Mouse (Mus musculus): Measurements from ENCODE around the gene Rtn3.
A peak's percentile ranks its signal among the peaks of the same experiment; 100 is the strongest.
"Not testable (repeated sequence)": the region's sequence is repeated elsewhere in the genome, so short reads cannot be mapped to it uniquely, and the experiment has no call there.

Gene Rtn3

DNA sequence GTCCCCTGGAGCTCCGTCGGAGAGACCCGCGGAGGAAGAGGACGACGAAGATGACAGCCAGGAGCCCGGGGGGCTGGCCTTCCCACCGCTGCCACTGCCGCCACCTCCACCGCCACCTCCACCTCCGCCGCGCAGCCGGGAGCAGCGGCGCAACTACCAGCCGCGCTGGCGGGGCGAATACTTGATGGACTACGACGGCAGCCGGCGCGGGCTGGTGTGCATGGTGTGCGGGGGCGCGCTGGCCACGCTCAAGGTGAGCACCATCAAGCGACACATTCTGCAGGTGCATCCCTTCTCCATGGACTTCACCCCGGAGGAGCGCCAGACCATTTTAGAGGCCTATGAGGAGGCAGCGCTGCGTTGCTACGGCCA is 60.4 kb downstream of the Rtn3 start:
- no peak for DNase-seq (ENCODE audit: low spot score in 2 of 2)

DNA sequence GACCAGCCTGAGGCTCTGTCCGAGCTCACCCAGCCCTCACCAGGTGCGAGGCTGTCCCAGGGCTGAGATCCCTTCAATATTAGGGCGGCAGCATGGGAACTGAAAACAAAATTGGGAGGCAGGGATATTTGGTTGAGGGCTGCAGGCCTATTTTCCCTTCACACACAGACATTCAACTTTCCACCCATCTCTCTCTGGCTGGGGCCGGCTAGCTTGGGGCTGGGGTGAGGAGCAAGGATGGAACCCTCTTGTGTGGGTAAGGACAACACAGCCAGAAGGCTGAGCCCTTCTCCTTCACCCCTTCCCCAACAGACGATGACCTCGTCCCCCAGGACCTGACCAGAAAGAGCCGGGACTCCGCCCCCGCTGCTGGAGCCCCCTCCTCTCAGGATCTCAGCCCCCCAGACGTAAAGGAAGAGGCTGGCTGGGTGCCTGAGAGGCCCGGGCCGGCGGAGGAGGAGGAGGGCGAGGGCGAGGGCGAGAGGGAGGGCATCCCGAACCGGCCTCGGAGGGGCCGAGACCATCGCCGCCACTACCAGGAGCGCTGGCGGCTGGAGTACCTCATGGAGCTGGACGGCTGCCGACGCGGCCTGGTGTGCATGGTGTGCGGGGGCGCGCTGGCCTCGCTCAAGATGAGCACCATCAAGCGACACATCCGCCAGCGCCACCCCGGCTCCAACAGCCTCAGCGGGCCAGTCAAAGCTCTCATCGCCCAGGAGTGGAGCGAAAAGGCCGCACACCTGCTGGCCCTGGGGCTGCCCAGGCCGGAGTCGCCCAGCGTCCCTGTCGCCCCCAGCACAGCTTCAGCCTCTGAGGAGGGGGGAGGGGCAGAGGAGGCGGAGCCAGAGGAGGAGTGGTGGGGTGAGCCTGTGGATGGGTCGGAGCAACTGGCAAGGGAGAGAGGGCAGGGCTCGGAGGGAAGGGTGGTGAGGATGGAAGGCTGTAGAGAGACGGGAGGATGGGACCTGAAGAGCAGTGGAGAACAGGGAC is 61.2 kb downstream of the Rtn3 start:
- peak; percentile 47 to 59 for DNase-seq (ENCODE audit: low spot score in 2 of 2)

DNA sequence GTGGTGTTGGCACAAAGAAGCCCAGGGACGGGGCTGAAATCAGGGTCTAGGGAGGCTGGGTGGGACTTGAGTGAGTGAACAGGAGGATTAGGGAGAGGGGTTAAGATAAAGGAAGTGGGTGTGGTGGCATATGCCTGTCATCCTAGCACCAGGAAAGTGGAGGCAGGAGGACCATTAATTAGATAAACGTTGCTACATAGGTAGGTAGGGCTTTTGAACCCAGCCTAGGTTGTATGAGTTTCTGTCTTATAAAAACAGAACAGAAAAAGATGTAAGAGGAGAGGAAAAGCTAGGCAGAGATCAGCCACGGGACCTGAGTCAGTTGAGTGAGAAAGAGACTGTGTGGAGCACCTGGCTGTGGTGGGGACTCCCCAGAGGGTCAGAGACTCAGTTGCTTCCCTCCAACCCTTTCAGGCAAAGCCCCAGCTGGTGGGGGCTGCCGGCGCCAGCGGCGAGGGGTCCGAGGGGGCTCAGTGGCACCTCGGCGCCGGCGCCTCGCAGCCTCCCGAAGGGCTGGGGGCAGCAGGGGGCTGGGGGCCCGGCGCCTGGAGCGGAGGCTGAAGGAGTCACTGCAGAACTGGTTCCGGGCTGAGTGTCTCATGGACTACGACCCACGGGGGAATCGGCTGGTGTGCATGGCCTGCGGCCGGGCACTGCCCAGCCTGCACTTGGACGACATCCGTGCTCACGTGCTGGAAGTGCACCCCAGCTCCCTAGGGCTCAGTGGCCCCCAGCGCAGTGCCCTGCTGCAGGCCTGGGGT is 62.1 kb downstream of the Rtn3 start:
- no peak for DNase-seq (ENCODE audit: low spot score in 2 of 2)

DNA sequence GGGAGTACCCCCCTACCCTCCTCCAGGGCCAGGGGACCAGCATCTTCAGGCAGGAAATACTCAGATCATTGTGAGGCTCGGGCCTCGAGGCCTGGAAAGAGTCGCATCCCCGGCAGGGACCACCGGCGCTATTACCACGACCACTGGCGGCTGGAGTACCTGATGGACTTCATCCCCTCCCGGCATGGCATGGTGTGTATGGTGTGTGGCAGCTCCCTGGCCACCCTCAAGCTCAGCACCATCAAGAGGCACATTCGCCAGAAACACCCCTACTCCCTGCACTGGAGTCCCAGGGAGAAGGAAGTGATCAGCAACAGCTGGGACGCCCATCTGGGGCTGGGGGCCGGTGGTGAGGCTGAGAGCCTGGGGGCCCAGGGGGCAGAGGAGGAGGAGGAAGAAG is 63.0 kb downstream of the Rtn3 start:
- DNase-seq (ENCODE audit: low spot score in 2 of 2) = peak in 1 of 2 experiments; percentile 7

DNA sequence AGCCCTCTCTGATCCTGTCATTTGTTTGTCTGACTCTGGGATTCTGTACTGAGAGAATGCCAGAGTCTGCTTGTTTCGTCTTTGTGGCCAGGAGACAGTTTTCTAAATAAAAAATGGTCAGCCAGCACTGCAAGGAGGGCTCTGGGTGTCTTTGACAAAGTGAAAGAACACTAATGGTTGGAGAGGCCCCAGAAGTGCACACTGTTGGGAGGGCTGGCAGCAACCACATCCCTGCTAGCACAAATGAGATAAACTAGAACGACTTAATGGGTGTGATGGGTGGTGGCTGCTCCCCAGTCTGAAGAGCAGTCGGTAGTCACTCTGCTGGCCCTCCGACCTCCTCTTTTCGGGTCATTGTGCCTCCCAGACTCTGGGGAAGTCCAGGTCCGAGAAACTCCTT is 63.9 kb downstream of the Rtn3 start:
- peak in 1 of 2 experiments; percentile 10 for DNase-seq (ENCODE audit: low spot score in 2 of 2)

DNA sequence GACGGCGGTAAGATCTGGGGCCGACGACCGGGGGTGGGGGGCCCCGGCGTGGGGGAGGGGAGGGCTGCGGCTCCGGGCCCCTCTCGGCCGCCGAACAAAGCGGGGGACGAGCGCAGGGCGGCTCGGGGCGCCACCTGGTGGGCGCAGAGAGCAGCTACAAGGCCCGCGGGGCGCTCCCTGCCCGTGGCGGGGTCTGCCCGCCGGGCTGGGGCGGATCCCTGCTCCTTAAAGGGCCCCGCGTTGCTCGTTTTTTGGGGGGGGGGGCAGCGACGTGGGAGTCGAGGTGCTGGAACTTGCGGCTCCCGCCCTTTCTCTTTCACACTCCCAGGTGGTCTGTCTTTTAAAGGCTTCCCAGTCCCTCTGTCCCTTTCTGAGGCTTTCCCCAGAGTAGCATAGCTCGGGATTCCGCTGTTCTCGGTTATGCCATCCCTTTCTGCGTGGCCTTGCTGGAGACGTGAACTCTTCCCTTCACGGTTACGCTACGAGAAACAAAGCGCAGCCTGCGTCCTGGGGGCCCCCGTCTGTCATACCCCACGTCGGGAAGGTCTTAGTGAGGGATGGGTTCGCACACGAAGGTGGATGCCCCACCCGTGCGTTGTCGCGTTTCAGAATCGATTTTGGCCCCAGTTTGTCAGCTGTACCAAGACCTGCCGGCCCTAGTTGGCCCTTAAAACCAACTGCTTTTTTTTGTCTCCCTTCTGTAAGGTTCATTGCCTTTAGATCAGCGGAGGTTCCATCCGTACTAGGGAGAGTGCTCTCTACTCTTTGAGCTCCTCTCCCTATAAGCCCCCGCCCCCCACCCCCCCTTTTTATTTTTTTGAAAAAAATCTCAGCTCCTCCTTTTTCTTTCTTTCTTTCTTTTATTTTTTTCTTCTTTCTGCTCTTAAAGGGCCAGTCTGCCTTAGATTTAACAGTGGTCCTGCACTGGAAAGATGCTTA is 64.9 kb downstream of the Rtn3 start:
- peak; percentile 53 to 74 for DNase-seq (ENCODE audit: low spot score in 2 of 2)

DNA sequence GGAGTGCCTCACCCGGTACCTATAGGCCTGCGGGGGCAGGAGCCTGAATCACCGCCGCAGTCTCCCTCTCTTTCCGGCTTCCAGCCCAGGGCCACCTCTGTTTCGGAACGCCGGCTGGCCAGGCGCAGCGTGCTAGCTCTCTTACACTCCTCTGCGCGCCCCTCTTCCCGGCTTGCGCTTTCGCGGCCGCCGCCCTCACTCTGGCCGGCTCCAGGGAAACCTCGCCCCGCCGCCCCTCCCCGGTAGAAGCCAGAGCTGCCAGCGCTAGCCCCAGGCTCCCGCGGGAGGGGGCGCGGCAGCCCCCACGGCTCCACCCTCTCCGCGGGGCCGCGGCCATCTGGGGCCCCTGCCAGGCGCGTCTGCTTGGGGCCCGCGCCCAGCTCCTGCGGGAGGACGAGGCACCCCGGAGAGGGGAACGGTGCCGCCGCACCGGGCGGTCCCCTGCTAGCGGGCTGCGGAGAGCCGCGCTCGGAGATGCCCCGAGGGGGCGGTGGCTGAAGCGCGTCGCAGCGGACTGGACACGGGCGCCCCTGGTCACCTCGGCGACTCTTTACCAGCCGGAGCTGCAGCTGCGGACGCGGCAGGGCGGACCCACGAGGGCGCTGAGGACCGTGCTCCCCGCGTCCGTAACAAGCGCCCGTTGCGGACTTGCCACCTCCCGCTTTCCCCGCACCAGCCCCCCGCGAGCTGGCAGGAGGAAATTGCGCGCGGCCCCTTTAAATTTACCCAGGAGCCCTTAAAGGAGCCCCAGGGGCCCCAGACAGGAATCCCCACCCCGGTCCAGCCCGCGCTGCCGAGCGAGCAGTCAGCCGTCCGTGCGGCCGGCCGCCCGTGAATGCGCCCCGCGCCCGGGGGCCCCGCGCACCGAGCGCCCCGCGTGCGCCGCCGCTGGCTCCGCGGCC is 66.0 kb downstream of the Rtn3 start, which contains the start of gene 2700081O15Rik:
2700081O15Rik (plus strand) TSS at position 792 of the 902 bp plus-strand sequence.
- DNase-seq (ENCODE audit: low spot score in 2 of 2) = peak; percentile 43 to 69

DNA sequence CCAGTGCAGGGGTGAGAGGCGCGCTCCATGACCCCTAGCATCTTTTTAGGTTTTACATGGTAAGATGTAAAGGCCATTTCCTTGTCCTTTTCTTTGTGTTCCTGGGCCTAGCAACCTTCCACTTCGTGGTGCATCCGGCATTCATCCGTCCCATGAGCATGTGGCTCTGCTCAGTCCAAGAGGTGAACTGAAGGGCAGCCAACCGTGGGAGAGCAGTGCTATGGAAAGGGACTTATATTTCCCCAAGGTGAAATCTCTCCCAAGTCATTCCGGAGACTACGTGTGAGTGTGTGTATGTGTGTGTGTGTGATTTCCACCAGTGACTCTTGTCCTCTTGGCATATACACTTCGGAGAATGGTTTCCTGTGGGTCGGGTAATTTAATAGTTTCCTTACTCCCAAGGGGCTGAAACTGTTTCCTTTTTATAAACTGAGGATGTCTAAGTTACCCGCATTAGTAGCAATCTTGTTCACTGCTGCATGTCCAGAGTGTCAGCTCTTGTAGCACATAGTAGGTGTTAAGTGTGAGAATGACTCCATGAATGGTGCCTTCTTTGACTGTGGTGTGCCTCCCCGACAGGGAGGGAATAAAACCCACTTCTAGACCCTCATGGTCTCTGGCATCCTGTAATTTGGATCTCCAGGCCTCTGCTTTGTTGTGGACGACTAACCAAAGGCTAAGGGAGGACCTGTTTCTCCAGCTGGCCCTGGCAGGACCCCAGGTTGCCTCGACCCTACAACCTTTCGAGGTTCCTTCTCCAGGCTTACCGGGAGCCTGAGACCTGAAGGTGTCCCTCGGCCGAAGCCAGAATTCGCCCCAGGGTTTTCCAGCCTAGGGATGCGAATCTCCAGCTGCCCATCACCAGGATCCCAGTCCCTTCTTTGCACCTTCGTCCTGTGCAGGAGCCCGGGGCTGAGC is 66.9 kb downstream of the Rtn3 start:
- no peak for DNase-seq (ENCODE audit: low spot score in 2 of 2)

DNA sequence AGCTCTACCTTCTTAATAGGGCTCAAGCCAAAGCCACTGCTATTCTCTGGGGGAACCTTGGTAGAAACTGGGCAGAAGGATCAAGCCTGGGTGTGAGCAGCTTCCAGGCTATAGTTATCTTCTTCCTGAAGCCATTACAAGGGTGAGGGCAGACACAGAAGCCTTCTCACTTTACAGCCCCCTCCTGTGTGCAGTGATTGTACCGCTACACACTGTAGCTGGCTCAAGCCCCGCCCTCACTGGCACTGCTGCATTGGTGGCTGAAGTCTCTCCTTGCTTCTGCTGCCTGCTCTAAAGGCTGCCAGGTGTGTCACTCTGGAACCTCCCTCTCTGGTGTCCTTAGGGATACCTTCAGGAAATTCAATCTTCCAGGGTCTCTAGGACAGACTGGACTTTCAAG is 70.7 kb downstream of the Rtn3 start:
- no peak for DNase-seq (ENCODE audit: low spot score in 2 of 2)

DNA sequence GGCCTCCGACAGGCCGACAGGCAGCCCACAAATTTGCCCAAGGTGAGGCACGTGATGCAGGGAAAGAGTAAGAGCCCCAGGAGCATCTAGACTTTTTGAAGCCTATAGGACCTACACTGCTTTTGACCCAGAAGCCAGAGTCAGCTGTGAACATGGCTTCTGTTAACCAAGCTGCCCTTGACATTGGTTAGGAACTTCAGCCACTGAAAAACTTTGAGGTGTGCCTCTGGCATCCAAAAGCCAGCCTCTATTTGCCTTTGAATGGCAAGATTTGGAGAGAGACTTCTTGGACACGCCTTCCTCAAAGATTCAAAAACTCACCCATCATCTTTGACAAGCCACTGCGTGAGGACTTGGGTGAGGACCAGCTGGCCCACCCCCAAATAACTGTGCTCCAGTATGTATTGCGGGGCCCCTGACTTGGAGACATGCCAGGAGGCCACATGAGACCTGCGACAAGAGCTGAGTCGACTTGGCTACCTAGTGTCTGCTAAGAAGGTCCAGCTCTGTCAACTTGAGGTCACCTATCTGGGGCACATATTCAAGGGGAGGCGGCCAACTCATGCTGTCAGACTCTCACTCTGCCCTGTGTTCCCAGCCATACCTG is 78.4 kb downstream of the Rtn3 start:
- no peak for DNase-seq (ENCODE audit: low spot score in 2 of 2)

DNA sequence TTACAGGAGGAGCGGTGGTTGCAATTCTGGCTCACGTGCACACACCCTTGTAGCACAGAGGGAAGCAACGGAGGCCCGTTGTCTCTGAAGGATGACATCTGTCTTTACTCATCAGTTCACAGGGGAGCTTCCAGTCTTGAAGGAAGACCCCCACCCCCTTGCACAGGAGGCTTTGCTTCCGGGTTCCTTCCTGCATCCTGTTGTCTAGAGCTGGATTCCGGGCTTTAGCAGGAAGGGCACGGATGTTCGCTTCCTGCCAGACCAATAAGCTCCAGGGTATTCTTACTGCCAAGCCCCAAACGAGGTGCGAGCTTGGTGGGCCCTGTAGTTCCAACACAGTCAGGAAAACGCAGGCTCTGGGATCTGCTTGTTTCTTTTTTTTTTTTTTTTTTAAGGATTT is 82.4 kb downstream of the Rtn3 start:
- DNase-seq (ENCODE audit: low spot score in 2 of 2) = no peak

DNA sequence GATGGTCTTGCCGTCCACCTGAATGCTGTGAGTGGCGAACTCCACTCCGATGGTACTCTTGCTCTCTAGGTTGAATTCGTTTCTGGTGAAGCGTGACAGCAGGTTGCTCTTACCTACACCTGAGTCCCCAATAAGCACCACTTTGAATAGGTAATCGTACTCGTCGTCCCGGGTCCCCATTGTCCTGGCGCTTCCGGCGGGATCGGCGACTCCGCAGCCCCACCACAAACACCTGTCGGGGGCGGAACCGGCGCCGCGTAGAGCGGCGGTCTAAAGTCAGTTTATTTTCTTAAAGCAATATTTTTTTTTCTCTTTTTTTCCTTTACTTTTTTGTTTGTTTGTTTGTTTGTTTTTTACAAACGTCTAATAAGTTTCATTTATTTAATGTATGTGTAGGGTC is 84.2 kb downstream of the Rtn3 start:
- DNase-seq (ENCODE audit: low spot score in 2 of 2) = not testable (repeated sequence)

DNA sequence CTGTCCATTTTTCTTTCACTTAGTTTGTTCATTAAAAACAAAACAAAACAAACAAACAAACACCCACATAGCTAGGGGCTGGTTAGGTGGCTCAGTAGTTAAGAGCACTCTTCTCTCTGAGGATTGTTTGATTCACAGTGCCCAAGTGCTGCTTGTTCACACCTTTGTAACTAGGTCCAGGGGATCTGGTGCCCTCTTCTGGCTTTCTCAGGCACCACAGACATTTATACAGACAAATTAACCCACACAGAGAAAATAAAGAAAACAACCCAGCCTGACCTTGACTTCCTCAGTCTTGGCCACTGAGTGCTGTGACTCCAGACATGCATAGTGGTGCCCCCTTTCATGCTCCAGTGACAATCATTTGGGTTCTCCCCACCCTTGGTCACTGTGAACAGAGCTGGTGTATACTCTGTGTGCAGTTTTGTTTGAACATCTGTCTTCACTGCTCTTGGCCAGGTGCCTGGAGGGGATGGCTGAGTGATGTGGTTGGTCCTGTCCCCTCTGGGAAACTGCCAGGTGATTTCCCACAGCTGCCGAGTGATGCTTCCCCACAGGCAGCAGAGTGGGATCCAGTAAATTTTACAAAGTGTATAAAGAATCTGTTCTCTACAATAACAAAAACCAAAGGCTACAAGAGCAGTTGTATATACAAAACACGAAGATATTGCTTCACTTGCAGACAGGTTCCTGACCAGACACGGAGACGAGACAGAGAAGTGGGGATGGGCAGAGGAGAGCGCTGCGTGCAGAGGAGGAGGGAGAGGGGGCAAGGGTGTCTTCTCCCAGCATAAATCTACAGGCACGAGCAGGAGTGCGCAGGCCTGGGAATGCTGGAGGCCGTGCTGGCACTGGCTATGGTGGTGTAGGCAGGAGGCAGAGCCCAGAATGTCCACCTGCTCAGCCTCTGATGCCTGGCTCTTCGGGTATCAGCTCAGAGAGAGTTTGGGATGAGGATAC is 85.9 kb downstream of the Rtn3 start:
- DNase-seq (ENCODE audit: low spot score in 2 of 2) = not testable (repeated sequence)

DNA sequence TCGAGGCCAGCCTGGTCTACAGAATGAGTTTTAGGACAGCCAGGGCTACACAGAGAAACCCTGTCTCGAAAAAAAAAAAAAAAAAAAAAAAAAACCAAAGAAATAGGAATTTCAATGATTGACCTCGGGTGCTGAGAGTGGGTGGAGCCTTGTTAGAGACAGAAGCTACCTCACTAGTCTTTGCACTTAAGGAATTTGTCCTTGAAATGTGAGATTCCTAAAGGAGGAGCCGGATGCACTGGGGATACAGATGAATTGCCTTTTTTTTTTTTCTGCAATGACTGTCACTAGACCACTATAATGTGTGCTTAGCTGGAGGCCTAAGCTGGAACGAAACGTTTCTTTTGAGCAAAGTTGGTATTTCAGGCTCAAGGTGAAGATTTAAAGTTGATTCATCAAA is 94.6 kb downstream of the Rtn3 start:
- no peak for DNase-seq (ENCODE audit: low spot score in 2 of 2)

DNA sequence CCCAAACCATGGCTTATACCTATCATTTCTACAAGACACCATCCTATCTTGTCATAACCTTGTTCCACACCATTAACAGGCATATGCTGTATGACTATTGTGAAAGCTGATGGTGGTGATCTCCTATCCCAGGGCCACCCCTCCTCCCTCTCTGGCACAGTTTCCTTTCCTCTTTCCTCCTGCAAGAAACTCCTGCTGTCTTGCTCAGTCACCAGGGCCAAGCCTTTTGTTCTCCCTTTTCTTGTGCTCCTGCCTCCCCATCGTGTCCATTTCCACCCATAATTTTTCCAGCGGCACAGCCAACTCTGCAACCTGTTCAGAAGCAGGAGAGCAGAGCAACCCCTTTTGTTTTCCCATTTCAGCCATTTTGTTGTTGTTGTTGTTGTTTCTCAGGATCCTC is 97.0 kb downstream of the Rtn3 start:
- DNase-seq (ENCODE audit: low spot score in 2 of 2) = no peak

DNA sequence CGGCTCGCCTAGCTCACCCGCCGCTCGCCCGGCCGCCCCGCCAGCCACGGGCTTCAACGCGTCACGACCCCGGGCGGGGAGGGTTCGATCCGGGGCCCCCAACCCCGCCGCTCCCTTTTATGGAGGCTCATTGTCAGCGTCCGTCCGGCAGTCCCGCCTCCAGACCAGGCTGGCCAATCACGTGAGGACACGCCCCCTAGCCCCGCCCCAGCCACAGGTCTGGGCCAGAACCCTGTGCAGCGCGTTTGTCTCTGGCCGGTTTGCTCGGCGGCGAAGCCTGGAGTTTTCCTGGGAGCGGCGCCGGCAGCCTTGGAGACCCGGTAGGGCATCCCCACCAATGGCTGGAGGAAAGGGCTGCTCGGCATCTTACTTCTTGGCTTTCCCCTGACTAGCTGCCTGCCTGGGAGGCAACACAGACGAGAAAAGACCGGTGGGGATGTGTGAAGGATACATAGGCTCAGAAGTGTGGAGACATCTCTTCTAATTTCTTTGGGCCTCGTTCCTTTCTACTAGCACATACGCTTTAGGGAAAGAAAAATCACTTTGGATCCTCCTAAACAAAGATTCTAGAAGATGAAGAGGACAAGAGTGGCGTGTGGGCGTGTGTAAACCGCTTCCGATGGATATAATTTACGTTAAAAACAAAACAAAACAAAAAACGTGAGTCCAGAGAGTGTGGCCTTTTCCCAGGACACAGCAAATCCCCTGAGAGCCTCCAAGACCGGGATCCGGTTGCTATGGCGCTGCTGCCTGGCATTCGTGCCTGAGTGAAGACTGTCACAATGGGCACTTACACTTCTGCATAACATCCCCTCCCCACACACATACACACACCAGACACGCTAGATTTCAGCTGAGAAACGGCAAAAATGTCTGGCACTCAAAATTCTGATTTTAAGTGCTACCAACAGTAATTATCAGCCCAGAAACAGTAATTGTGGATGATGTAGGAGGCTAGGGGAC is 99.9 kb downstream of the Rtn3 start, which contains the start of gene Spindoc:
Spindoc (minus strand) TSS at position 92 of the 963 bp plus-strand sequence.
- peak; percentile 95 to 99 for DNase-seq (ENCODE audit: low spot score in 2 of 2)

Measured in frontal cortex, postnatal 14 days (tissue).